Mouse (Mus musculus) neural tube, embryonic 12.5 days (tissue): ENCODE data around the gene Me1. TPM values are rescaled to one million over a fixed set of nuclear protein-coding genes. Genes with fewer than 3 reads are reported as not detected.

ENCODE experiments used
- ATAC-seq: fragments of 200-750 bp; cut with Nextera tagmentation; 2 replicates; pipeline ENCODE4 v1.8.0; 2017; ENCODE audit warnings: low read depth, mild to moderate bottlenecking, moderate TSS enrichment, moderate library complexity; ENCODE audit not compliant: low FRiP score
- H3K27ac ChIP-seq: fragments of 300-500 bp; sonication (generic); 2 replicates; pipeline ENCODE4 v1.5.1; 2016
- H3K27me3 ChIP-seq: fragments of 300-500 bp; sonication (generic); replicated peaks from 2 replicates; pipeline ENCODE4 v1.6.1; 2016; ENCODE audit warnings: mild to moderate bottlenecking
- H3K36me3 ChIP-seq: fragments of 300-500 bp; sonication (generic); 2 replicates; pipeline ENCODE4 v1.6.1; 2016; ENCODE audit warnings: mild to moderate bottlenecking
- H3K4me1 ChIP-seq: fragments of 300-500 bp; sonication (generic); 2 replicates; pipeline ENCODE4 v1.6.1; 2016
- H3K4me2 ChIP-seq: fragments of 300-500 bp; sonication (generic); replicated peaks from 2 replicates; pipeline ENCODE4 v1.6.1; 2016; ENCODE audit warnings: mild to moderate bottlenecking
- H3K4me3 ChIP-seq: fragments of 300-500 bp; sonication (generic); 2 replicates; pipeline ENCODE4 v1.5.1; 2016
- H3K9ac ChIP-seq: fragments of 300-500 bp; sonication (generic); 2 replicates; pipeline ENCODE4 v1.6.1; 2016; ENCODE audit warnings: mild to moderate bottlenecking
- H3K9me3 ChIP-seq: fragments of 300-500 bp; sonication (generic); 2 replicates; pipeline ENCODE4 v1.6.1; 2016; ENCODE audit warnings: mild to moderate bottlenecking
- WGBS: fragments of 180-500 bp; shearing (Covaris S2); methylation state at CpG from one replicate; pipeline ENCODE4 v1.1.7; 2016; 5-methylcytosine and 5-hydroxymethylcytosine counted together
- polyA plus RNA-seq: library from polyadenylated mRNA; unstranded; fragments of >200 nt; fragmentation: Nextera tagmentation; extraction: Ambion mirVana; gene quantifications from 2 replicates; pipeline ENCODE4 v1.2.1, GENCODE M21; 2016

Gene Me1
- polyA plus RNA-seq, 1 experiment from 2014 or later = 26.3 TPM

DNA sequence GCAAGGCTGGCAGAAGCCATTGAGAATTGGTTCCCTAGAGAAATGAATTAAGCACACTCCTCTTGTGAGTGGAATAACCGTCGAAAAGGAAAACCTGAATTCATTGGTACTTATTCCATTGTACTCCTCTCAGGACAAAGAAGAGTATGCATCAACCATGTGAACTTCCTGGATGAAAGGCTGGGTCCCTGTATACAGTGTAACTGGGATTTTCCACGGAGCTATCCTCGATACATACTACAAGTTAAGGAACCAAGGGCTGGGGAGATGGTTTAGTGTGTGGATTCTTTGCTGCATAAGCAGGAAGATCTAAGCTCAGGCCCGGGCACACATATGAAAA, 30.6 kb upstream of the Me1 start:
- Histone ChIP-seq H3K36me3 (no peaks in the 10 kb centered on the region), H3K9me3 (no peaks in the 10 kb centered on the region), H3K4me2 (no peak overlapping the region), H3K27me3 (no peaks in the 10 kb centered on the region), H3K4me1 (no peaks in the 10 kb centered on the region), H3K27ac (no peak overlapping the region), H3K4me3 (no peak overlapping the region), H3K9ac (no peak overlapping the region)
- 77% methylated on average over 5 of the region's 5 CpGs for WGBS
- ATAC-seq = peak; percentile 32; the same call in 1 of the 2 replicates

DNA sequence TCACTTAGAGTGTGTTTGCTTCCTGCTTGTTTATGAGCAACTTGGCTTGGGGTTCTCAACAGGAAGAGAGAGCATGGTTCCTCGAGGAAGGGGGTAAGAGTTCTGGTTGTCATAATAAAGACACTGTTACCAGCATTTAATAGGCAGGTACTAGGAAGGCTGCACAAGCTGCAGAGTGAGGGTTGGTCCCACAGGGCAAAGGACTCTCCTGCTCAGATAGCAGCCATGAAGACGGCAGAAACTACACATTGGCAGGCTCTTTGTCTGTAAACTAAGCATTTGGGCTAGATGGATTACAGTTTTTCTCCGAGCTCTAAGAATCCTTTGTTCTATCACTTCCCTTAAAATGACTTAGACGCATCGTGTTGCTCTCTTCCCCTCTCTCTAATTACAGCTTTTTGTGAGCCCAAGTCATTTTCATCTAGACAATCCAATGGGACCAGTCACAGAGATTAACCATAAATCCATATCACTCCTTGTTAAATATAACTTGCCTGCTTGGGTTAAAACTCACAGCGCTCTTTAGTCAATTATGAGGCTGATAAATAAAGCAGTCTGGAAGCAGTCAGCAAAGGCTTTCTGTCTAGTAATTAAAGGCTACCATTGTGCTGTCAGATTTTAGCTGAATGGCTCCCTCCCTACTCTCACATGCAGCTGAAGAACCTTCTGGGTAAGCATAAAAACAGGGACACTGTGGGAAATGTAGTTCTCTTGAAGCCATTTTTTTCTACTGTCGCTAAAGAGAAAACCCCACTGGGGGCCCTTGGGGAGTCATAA, 30.0 kb upstream of the Me1 start:
- peak; percentile 54 for ATAC-seq
- no peaks in the 10 kb centered on the region for H3K9me3 ChIP-seq
- H3K27me3 ChIP-seq = no peaks in the 10 kb centered on the region
- H3K4me1 ChIP-seq = no peaks in the 10 kb centered on the region
- no peak overlapping the region for H3K9ac ChIP-seq
- no peak overlapping the region for H3K27ac ChIP-seq
- no peak overlapping the region for H3K4me2 ChIP-seq
- no peaks in the 10 kb centered on the region for H3K36me3 ChIP-seq
- WGBS = 55% methylated on average over 7 of the region's 7 CpGs
- H3K4me3 ChIP-seq = no peak overlapping the region

DNA sequence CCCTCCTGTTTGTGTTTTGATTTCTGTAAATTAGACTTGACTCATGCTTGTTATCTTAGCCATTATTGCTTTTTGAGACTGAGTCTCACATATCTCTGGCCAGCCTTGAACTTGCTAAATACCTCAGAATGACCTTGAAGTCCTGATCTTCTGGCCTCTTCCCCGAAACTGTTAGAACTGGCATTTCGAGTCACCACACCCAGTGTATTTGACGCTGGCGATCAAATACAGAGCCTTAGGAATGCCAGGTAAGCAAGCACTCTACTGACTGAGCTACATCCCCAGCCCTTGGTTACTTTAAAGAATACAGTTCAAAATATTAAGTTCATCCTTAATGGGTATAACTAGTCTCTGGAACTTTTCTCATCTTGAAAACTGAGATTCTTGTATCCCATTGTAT, 29.3 kb upstream of the Me1 start:
- no peak overlapping the region for H3K27ac ChIP-seq

DNA sequence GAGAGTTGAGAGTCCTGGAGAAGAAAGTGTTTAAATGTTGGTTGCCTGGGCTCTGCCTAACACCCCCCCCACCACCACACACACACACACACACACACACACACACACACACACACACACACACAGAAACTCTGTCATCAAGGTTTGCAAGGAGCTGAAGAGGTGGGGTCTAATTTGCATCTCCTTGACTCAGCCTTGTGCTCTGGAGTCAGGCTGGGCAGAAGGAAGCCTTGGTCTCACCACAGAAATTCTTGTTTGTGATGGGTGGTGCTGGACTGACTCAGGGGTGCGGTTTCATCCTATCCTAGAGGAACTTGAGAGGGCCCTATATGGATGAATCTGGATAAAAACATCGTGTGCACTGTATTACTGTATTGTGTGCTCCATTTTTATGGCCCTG, 25.0 kb upstream of the Me1 start:
- H3K4me1 ChIP-seq = no peaks in the 10 kb centered on the region
- H3K4me3 ChIP-seq = no peak overlapping the region
- no peaks in the 10 kb centered on the region for H3K27me3 ChIP-seq
- H3K27ac ChIP-seq = no peak overlapping the region
- H3K9ac ChIP-seq = no peak overlapping the region
- H3K9me3 ChIP-seq = no peaks in the 10 kb centered on the region
- no peaks in the 10 kb centered on the region for H3K36me3 ChIP-seq
- no peak for ATAC-seq
- no peak overlapping the region for H3K4me2 ChIP-seq
- WGBS = 70% methylated on average over 2 of the region's 2 CpGs

More for the DNA sequence above, 29.3 kb upstream of the Me1 start:
- ATAC-seq = no peak
- Histone ChIP-seq H3K9me3 (no peaks in the 10 kb centered on the region), H3K4me1 (no peaks in the 10 kb centered on the region), H3K9ac (no peak overlapping the region), H3K4me3 (no peak overlapping the region), H3K36me3 (no peaks in the 10 kb centered on the region), H3K27me3 (no peaks in the 10 kb centered on the region), H3K4me2 (no peak overlapping the region)
- WGBS = 93% methylated on average over 4 of the region's 4 CpGs

DNA sequence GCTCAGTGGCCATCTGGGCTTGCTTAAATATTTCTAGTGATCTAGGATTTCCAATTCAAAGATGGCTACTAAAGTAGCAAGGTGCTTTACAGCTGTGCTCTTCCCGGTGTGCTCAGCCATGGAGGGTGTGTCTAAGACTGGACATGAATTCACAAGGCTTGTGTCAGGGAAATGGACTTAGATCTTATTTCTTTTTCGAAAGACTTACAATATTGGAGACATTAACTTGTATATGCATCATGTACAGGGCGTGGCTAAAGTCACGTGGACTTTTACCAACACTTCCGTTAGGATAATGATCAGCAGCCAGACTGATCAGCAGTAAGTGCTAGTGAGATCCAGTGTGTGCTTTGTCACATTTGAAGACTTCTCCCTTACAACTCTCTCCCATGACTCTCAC, 24.5 kb upstream of the Me1 start:
- Histone ChIP-seq H3K27ac (no peak overlapping the region), H3K9me3 (no peaks in the 10 kb centered on the region)
- ATAC-seq = no peak

DNA sequence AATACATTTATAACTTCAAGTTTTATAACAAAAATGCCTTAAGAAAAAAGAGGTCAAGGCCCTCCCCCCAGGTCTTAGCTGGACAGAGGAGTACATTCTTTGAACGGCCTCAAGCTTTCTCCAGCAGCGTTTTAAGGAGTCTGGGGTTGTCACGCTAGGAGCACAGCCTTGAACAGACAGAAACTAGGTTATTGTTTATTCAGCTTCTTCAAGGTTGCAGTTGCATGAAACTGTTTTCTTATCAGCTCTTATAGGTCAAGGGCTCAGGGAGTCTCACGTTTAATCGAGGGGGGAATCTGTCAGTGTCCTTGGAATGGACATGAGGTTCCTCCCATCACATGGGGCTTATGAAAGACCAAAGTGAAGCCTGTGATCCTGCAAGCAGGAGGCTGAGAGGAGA, 21.4 kb upstream of the Me1 start:
- no peak overlapping the region for H3K4me2 ChIP-seq
- H3K9me3 ChIP-seq = no peaks in the 10 kb centered on the region
- H3K36me3 ChIP-seq = no peaks in the 10 kb centered on the region
- H3K9ac ChIP-seq = no peak overlapping the region
- ATAC-seq = no peak
- H3K4me1 ChIP-seq = no peaks in the 10 kb centered on the region
- no peaks in the 10 kb centered on the region for H3K27me3 ChIP-seq
- H3K27ac ChIP-seq = no peak overlapping the region
- no peak overlapping the region for H3K4me3 ChIP-seq
- WGBS = 78% methylated on average over 5 of the region's 5 CpGs

More for the DNA sequence above, 24.5 kb upstream of the Me1 start:
- no peak overlapping the region for H3K4me2 ChIP-seq
- no peaks in the 10 kb centered on the region for H3K27me3 ChIP-seq
- 89% methylated on average over 5 of the region's 5 CpGs for WGBS
- no peaks in the 10 kb centered on the region for H3K36me3 ChIP-seq
- no peaks in the 10 kb centered on the region for H3K4me1 ChIP-seq
- no peak overlapping the region for H3K4me3 ChIP-seq
- H3K9ac ChIP-seq = no peak overlapping the region

DNA sequence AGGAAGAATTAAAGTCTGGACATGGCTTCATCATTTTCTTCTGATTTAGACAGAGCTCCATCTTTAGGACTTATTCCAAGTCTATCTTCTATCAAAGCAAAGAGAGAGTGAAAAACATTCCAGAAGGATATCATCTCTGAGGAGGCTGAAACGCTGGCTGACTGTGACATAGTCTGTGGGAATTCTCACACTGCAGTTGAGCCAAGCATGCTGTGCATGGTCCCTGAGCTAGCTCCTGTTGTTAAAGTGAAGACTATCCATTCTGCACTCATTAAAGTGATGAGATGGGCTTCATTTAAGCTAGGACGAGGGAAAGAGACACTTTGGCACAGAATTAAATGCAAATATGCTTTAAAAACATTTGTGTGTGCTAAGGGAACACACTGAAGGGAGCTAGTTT, 20.8 kb upstream of the Me1 start:
- H3K4me1 ChIP-seq = no peaks in the 10 kb centered on the region
- WGBS = 64% methylated on average over 2 of the region's 2 CpGs
- ATAC-seq = no peak
- no peak overlapping the region for H3K9ac ChIP-seq
- no peak overlapping the region for H3K4me2 ChIP-seq
- no peak overlapping the region for H3K4me3 ChIP-seq
- H3K27ac ChIP-seq = no peak overlapping the region
- no peaks in the 10 kb centered on the region for H3K27me3 ChIP-seq
- H3K36me3 ChIP-seq = no peaks in the 10 kb centered on the region
- H3K9me3 ChIP-seq = no peaks in the 10 kb centered on the region

DNA sequence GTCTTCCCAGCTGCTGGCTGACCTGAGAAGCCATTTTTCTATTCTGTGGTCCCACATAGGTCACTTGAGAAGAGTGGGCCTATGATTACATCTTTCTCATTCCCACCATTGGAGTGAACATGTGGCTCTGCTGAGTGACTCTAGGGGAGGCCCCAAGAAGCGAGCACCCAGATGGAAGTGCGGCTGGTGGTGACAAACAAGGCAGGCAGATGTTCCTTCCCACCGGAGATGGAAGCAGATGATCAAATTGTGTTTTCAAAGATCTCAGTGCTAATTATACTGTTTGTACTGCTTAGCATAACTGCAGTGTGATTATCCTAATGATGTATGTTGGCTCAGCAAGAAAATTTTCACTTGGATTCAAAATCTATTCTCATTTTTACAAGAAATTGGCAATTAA, 18.3 kb upstream of the Me1 start:
- H3K9me3 ChIP-seq = no peaks in the 10 kb centered on the region
- H3K4me3 ChIP-seq = no peak overlapping the region
- H3K27ac ChIP-seq = no peak overlapping the region
- 96% methylated on average over 3 of the region's 3 CpGs for WGBS
- no peaks in the 10 kb centered on the region for H3K4me1 ChIP-seq
- no peak for ATAC-seq
- no peaks in the 10 kb centered on the region for H3K27me3 ChIP-seq
- no peaks in the 10 kb centered on the region for H3K36me3 ChIP-seq
- no peak overlapping the region for H3K9ac ChIP-seq
- H3K4me2 ChIP-seq = no peak overlapping the region

DNA sequence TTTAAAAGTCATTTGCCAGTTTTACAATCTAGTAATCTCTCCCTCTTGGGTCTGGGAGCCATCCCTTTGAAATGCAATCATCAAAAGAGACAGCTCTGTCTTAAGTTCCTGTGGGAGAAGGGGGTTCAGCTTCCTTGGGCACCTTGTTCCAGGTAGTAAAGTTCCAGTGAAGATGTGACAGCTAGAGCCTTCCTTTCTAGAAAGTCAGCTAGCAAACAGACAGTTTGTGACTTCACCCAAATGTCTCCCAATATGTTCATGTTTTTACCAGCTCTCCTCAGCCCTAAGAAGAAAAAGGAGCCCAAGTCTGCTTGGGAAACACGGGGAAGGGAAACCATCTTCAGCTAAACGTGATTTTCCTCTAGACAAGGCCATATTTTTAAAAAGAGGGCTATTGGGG, 16.9 kb upstream of the Me1 start:
- no peaks in the 10 kb centered on the region for H3K4me1 ChIP-seq
- no peak overlapping the region for H3K9ac ChIP-seq
- H3K9me3 ChIP-seq = no peaks in the 10 kb centered on the region
- no peak overlapping the region for H3K27ac ChIP-seq
- H3K4me2 ChIP-seq = no peak overlapping the region
- no peaks in the 10 kb centered on the region for H3K36me3 ChIP-seq
- no peak overlapping the region for H3K4me3 ChIP-seq
- H3K27me3 ChIP-seq = no peaks in the 10 kb centered on the region
- ATAC-seq = no peak
- 66% methylated on average over 2 of the region's 2 CpGs for WGBS

DNA sequence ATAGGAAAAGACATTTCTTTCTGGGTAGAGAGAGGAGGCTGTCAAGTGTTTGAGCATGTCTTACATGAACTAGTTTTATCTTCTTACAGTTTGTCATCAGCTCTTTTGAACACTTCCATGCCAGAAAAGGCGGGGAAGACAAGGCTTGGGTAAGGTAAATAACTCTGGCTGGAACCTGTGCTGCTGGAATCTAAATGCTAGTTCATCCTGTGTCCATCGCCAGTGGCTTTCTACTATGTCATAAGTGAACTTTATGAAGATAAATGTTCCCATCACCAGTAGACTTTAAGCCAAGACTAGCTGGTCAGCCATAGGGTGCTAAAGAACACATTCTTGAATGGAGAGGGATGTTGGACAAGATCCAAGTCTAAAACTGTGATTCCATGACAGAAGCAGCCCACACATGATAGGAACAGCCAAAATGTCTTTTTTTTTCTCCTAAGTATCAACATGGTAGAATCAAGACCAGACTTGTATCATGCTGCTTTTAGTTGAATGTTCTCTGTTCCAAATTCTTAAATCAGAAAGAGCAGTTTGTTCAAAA, 14.4 kb upstream of the Me1 start:
- Histone ChIP-seq H3K4me1 (no peaks in the 10 kb centered on the region), H3K27me3 (no peaks in the 10 kb centered on the region), H3K36me3 (no peaks in the 10 kb centered on the region), H3K4me2 (no peak overlapping the region), H3K27ac (no peak overlapping the region), H3K4me3 (no peak overlapping the region), H3K9me3 (no peaks in the 10 kb centered on the region), H3K9ac (no peak overlapping the region)
- ATAC-seq = no peak
- 93% methylated on average over 2 of the region's 2 CpGs for WGBS

DNA sequence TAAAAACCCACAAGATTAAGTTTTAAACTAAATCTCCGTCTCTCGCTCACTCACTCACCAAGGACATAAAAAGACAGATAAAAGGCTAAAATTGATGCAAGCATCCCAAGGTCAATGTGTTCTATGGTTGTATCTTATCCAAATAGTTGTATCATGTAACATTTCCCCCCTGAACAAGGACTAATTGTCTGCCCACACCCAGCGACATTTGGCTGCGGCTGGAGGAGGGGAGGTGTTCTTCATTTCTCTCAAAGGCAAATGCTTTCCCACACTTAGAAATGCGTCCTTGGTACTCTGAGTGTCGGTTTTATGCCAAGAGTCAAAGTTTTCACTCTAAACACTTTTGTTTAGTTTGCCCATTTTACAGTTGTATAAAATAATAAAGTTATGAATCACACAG, 13.2 kb upstream of the Me1 start:
- WGBS = 74% methylated on average over 6 of the region's 6 CpGs

DNA sequence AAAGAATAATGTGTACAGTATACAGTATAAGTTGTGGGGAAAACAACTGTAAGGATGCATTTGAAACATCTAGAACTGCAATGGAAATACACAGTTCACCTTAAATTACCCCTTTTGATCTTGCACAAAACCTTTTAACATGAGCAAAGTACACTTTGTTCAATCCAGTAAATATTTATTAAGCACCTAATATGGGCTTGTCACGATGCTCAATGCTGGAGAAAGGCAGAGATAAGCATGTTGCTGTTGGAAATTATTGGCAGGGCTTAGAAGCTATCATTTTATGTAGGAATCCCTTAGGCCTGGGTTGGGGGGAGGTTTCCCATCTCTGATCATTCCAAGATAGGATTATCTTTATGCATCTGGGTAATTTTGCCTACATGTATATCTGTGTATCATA, 11.7 kb upstream of the Me1 start:
- H3K9ac ChIP-seq = no peak overlapping the region
- H3K27ac ChIP-seq = no peak overlapping the region
- H3K4me2 ChIP-seq = no peak overlapping the region
- WGBS = 59% methylated on average over 1 of the region's 1 CpGs
- no peaks in the 10 kb centered on the region for H3K9me3 ChIP-seq
- H3K27me3 ChIP-seq = no peaks in the 10 kb centered on the region
- ATAC-seq = no peak
- no peaks in the 10 kb centered on the region for H3K4me1 ChIP-seq
- no peaks in the 10 kb centered on the region for H3K36me3 ChIP-seq
- H3K4me3 ChIP-seq = no peak overlapping the region

More for the DNA sequence above, 13.2 kb upstream of the Me1 start:
- H3K4me3 ChIP-seq = no peak overlapping the region
- no peaks in the 10 kb centered on the region for H3K9me3 ChIP-seq
- no peak overlapping the region for H3K9ac ChIP-seq
- no peak overlapping the region for H3K4me2 ChIP-seq
- no peak overlapping the region for H3K27ac ChIP-seq
- H3K4me1 ChIP-seq = no peaks in the 10 kb centered on the region
- H3K27me3 ChIP-seq = no peaks in the 10 kb centered on the region
- no peak for ATAC-seq
- H3K36me3 ChIP-seq = no peaks in the 10 kb centered on the region

DNA sequence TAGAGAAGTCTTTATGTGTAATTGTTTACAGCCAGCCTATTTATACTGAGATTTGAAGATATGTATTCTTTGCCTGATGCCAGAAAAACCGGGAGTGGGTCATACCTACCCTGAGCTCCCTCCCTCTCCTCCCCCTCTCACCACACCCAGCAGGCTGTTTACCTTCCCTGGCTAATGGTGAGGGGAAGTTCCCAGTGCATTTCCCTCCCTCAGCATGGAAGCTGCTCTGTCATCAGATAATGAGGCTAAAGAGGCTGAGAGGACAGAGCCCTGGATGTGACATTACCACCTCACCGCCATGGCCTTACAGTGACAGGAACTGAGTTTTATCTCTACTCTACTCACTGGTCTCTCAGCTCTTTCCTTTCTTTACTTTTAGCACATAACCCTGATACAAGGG, 6.1 kb upstream of the Me1 start:
- no peaks in the 10 kb centered on the region for H3K9me3 ChIP-seq
- 24% methylated on average over 2 of the region's 2 CpGs for WGBS
- no peaks in the 10 kb centered on the region for H3K4me1 ChIP-seq
- H3K27ac ChIP-seq = no peak overlapping the region
- H3K4me2 ChIP-seq = no peak overlapping the region
- H3K4me3 ChIP-seq = no peak overlapping the region
- peaks cover 2% of the 10 kb centered on the region; the same call in 1 of the 2 replicates for H3K27me3 ChIP-seq
- ATAC-seq = no peak
- H3K36me3 ChIP-seq = no peaks in the 10 kb centered on the region
- no peak overlapping the region for H3K9ac ChIP-seq
